Mouse (Mus musculus) cerebellum, adult 11 months (tissue): ENCODE results near the gene Sfmbt1.

Experiments
- DNase-seq: peaks from one replicate; pipeline ENCODE4 v3.0.0; 2022

Sfmbt1 gene

DNA sequence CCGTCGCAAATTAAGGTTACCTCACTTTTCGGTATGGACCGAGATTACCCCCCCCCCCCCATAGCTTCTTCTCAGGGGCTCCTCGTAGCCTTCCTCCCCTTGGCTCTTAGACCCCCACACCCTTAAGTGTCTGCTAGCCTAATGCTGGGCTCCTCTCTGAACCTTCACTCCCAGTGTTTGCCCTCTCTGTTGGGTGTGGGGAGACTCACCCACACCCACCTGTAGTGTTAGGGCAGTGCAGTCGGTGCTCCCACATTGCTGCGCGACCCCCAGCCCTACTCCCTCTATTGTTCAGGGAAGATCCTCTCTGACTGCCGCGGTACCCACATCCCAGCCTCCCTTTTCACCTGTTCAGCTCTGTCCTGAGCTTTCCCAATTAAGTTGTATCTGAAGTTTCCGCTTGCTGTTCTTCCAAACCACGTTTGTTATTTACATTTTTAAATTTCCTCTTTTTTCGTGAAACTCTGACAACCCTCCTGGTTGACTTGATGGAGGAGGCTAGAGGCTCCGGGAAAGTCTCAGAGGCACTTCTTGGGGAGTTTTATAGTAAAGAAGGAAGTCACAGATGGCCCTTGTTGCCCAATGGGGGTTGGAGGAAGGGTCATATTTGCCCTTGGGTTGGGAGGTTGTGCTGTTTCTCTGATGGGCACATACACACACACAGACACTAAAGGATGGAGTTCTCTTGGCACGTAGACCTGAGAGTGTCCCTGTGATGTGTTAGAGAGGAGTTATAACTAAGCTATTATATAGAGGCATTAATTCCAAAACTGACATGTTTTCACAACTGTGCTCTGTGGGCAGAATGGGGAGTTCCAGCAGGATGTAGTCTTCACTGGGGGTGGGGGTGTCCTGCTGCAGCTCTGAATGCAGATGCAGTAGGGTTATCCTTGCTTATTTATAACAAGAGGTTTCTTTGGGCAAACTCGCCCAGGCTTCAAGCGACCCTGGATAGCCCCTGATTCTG lies 111.8 kb downstream of the Sfmbt1 start:
- DNase-seq, result no peak

DNA sequence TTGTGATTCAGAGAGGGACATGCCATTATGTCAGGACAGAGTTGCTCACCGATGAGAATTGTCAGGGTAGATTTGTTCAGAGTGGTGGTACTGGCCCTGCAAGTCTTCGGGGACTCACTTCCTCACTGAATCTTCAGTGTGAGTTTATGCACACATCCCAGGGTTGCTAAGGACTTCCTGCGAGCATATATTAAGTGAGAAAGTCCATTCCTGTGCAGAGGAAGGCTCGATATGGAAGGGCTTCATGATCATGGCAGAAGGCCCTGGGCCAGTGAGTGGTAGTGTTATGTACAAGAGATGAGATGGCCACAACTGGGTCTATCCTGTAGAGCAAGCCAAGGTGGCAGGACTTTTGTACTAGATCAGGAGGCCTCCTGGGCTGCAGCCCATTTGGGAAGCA lies 112.8 kb downstream of the Sfmbt1 start:
- no peak for DNase-seq

GRCm38 (mm10) chr14:30828077-30828476 lies 113.4 kb downstream of the Sfmbt1 start:
- no peak for DNase-seq

GRCm38 (mm10) chr14:30828635-30829460 lies 114.2 kb downstream of the Sfmbt1 start:
- DNase-seq, result no peak

DNA sequence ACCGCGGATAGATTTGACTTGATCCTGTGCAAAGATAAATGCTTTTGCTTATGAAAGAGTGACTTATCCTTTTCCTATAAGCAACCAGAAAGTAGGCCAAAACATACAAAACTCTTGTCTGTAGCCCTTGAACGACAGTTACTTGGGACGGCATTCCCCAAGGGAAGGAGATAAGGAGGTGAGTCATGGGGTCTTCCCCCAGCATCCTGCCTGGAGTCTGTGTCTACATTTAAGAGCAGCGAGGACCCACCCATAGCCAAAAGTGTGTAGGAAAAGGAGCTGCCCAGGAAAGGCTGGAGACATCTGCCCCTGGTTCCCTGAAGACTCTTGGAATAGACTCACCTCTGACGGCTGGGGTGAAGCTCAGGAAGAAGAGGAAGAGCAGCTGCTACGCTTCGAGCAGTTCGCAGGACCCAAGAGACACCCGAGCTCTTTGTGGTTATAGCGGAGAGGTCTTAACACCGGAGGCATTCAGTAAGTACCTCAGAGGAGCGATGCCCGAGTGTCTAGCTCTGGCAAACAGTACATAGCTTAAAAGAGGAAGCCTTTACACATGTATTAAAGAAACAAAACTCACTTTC lies 122.9 kb downstream of the Sfmbt1 start:
- no peak for DNase-seq

DNA sequence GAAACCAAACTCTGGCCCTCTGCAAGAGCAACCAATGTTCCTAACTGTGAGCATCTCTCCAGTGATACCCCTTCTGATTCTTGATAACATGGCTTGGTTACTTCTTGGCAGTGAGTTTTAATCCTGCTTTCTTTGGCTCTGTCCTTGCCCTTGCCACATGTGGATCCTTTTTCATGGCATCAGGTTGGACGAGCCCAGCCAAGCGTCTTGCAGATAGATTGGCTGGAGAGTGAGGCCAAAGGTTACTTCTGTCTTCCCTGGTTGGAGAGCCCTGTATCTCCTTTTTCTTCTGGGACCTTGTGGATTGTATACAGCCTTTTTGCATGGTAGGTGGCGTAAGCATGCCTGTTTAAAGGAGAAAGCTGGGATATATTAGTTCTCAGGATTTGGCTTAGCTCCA lies 129.1 kb downstream of the Sfmbt1 start:
- DNase-seq, result no peak

GRCm38 (mm10) chr14:30850504-30850903 lies 135.9 kb downstream of the Sfmbt1 start:
- DNase-seq, result no peak

DNA sequence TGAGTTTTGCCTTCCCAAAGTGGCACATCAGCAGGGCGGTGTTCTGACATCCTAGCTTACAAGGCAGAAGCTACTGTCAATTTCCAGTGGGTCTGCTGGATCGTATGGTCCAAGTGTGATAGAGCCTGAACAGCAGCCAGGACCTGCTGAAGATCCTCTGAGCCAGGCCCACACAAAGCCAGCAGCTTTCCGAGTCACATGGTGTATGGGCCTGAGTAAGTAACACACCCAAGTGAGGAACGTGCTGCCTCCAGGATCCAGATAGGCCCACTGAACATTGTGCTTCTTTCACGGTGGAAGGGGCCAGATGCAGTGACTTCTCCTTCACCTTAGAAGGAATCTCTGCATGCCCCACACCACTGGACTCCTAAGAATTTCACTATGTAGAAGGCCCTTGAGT lies 137.7 kb downstream of the Sfmbt1 start:
- no peak for DNase-seq

- peak; percentile 39 for DNase-seq
Measured at GRCm38 (mm10) chr14:30855316-30855715, 140.7 kb downstream of the Sfmbt1 start.

GRCm38 (mm10) chr14:30856885-30857507 lies 142.3 kb downstream of the Sfmbt1 start:
- peak; percentile 41 for DNase-seq

DNA sequence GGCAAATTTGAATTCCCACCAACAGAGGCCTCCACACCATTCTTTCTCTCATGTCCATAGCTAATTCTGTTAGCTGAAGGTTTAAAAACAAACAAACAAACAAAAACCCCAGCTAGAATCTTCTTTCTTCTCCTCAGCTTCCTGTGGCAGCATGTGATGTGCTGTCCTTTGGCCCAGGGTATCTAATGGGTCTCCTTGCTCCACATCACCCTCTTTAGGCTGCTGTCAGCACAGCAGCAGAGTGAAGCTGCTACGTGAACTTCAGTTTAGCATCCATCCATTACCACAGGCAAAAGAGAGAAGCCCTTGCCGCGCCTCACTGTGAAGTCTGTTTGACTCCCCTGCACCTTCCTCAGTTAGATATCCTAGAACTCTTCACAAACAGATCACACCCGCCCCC lies 143.3 kb downstream of the Sfmbt1 start:
- no peak for DNase-seq

DNA sequence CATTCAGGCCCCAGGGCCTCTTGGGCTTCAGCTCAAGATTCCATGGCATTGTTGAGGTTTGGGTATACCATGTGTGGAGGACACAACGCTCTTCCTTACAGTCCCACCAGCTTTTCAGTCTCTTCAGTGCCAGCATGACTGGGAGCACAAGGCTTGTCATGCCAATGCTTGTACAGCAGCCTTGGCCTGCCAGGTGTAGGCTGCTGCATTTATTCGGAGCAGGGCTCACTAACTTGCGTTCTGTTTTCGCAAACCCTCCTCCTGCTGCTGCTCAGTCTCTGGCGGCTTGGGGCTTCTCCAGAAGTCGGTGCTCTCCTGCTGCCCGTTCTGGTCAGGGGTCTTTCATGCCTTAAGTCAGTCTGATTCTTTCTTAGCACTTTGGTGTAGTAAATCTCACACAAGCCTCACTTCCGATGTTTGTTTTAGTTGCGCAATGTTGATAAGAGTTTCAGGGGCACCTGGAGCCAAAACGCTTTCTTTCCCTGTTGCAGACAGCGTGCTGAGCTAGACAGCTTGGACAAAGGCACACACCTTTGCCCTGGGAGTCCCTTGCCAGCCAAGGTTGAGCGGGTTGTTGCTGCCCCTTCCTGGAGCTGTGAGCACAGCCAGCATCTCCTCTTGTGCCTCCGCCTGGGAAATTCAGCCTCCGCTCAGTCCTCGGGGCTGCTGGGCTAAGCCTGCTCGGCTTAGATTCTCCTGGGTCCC lies 146.9 kb downstream of the Sfmbt1 start:
- peak; percentile 25 for DNase-seq

- no peak for DNase-seq
Measured at GRCm38 (mm10) chr14:30862368-30862767, 147.7 kb downstream of the Sfmbt1 start.

DNA sequence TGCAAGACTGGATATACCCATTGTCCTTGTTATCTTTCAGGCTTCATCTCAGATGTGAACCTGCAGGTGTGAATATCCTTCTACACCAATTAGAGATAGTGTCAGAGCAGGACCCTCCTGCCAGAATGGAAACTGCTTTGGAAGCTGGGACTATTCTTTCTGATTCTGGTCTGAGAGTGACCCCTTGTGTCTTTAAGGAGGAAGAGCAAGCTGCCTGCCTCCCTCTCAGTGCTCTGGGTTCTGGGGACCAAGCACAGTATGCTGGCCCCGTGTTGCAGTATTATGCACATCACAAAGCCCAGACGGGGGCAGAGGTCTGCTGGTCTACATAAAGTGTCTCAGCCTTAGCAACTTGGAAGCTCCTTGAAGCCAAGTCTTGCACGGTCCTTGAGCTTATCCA lies 150.7 kb downstream of the Sfmbt1 start:
- DNase-seq, result no peak

DNA sequence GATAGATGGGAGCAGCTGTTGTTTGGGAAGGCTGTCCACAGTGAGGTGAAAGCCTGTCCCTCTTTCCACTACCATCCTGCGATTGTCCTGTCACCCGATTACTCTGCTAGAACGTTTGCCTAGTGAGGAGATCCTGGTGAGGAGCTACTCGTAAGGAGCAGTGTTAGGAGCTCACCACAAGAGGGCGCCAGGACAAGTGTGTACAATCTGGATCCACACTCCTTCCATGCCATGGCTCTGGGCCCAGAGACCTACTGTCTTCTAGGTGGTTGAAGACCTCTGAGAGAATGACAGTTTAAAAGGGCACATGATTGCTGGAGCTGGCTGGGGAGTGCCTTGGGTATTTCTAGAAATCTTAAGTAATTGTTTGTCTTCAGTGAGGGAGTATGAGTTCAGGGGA lies 152.4 kb downstream of the Sfmbt1 start:
- DNase-seq, result peak; percentile 55

DNA sequence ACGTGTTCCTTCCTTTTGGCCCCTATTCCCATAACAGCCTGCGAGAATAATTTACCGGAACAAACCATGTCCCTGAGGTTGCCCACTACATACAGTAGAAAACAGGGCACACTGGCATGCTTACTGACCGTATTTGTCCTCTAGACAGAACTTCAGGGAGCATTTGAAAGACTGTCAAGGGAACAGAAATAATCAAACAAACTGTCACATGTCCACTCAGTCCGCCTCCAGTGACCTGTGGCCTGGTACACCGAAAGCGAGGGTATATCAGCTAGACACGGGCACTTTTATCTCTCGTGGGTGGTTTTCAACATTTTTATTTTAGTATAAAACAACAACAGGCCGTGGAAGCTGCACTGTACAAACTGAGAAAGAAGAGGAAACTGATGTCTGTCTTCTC lies 154.2 kb downstream of the Sfmbt1 start:
- DNase-seq, result no peak

- no peak for DNase-seq
Measured at GRCm38 (mm10) chr14:30869391-30869801, 154.7 kb downstream of the Sfmbt1 start.

DNA sequence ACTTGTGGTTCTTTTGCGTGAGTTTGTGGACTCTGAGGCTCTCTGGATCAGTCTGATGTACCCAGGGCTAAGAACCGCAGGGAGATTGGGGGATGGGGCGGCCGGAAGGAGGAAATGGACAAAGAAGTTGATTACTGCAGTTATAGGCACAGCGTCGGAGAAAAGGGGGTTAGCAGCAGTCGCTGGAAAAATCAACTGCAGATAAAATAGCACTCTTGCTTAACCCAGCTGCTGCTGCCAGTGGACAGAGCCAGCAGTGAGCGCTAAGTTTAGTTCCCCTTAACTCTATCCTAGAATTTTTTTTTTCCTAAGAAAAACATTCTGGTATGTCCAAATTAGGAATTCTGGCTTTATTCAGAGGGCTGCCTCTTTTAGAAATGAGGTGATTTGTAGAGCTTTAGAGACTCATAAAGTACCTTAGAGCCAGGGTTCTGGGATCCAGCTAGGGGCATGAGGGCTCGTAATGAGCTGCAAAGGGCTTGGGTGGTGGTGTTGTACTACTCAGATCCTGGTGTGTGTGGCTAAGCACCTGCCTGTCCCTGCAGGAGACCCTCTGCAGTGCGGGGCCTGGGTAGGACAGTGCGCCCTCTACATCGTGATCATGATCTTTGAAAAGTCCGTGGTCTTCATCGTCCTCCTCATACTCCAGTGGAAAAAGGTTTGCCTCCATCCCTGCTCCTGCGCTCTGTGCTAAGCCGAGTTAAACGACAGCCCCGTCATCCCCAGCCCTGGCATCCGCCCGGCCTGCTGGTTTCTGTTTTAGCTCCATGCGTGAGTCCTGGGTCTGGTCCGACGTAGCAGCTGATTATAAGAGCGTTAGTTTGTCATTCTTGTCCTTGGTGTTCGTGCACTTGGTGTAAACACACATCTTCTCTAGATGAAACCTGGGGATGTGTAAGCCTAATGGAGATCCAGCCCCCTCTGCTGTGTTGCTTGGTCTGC lies 155.8 kb downstream of the Sfmbt1 start:
- no peak for DNase-seq
